17 mouse cellular contexts compared by ENCODE assay signal in genomic region chr2:52607857-52608485, GRCm38 (mm10).
"Had no signal": no experiment of that assay in that cellular context is flagged by ENCODE, and none has a peak within 500 bp of the region (broad histone marks: within the 10 kb centered on the region; RNA-seq: fewer than 3 reads in every experiment).

No protein-coding gene starts in this region.

- H3K27ac ChIP-seq: layer of hippocampus, adult 2 months; left cerebral cortex, adult 2 months; limb, embryonic 10.5 days; liver, embryonic 15.5 days; neural tube, embryonic 12.5 days had no signal

- H3K9ac ChIP-seq: liver, embryonic 15.5 days; lung, embryonic 14.5 days; neural tube, embryonic 12.5 days had no signal

- H3K4me1 ChIP-seq: limb, embryonic 10.5 days; neural tube, embryonic 12.5 days had no signal

- DNase-seq: kidney, postnatal 10 days; kidney, postnatal 4 days; lung, embryonic 14.5 days; lung, postnatal 10 days; lung, postnatal 4 days; retina, postnatal 1 day; right cerebral cortex, postnatal 4 days; spleen, adult 18-20 months; thymus, adult 18-20 months; thymus, postnatal 14 days had no signal

- H3K4me3 ChIP-seq: layer of hippocampus, adult 2 months; left cerebral cortex, adult 2 months; limb, embryonic 10.5 days; liver, embryonic 15.5 days; myocyte; neural tube, embryonic 12.5 days had no signal

- H3K9me3 ChIP-seq: limb, embryonic 10.5 days; liver, embryonic 15.5 days; neural tube, embryonic 12.5 days had no signal

- H3K36me3 ChIP-seq: limb, embryonic 10.5 days; liver, embryonic 15.5 days; neural tube, embryonic 12.5 days had no signal

- H3K27me3 ChIP-seq: liver, embryonic 15.5 days; neural tube, embryonic 12.5 days had no signal

- H3K4me2 ChIP-seq: liver, embryonic 11.5 days; liver, embryonic 15.5 days; lung, embryonic 14.5 days; neural tube, embryonic 12.5 days had no signal
